Mouse (Mus musculus): ENCODE results near the gene Cel. TPM values are rescaled to one million over a fixed set of nuclear protein-coding genes. Genes with fewer than 3 reads are reported as not detected.

Gene Cel
- polyA plus RNA-seq, 2 experiments = 0.19 to 0.39 TPM

GRCm38 (mm10) chr2:28576815-28577214 lies 13.6 kb upstream of the Cel start:
- Histone ChIP-seq H3K4me1 (replicated peaks; ENCODE audit: control insufficient read depth in 2 of 2, insufficient read depth in 2 of 2, low read length in 1 of 2) (no peaks in the 10 kb centered on the region), H3K4me3 (ENCODE audit: insufficient read depth in 1 of 2, low read depth in 2 of 2, low read length in 2 of 2) (no peak overlapping the region), H3K9ac (replicated peaks) (no peak overlapping the region), H3K36me3 (replicated peaks; ENCODE audit: control insufficient read depth, insufficient read depth, low read depth) (peaks cover 34% of the 10 kb centered on the region), H3K27ac (no peak overlapping the region), H3K4me2 (ENCODE audit: low read depth) (no peak overlapping the region), H3K27me3 (ENCODE audit: control insufficient read depth, insufficient read depth, low read length) (no peaks in the 10 kb centered on the region), H3K9me3 (ENCODE audit: control insufficient read depth, low read length) (no peaks in the 10 kb centered on the region)
- 90% methylated on average over 3 of the region's 3 CpGs for WGBS (ENCODE audit: insufficient replicate concordance)
- TF ChIP-seq EP300 (IDR thresholded peaks at IDR 0.05; ENCODE audit: low read depth) (no peak), CTCF (IDR thresholded peaks at IDR 0.05; ENCODE audit: low read depth) (no peak)
- ATAC-seq (ENCODE audit: insufficient read depth) (no peak), DNase-seq (ENCODE audit: low read depth in 3 of 3, low spot score in 3 of 3) (no peak)

GRCm38 (mm10) chr2:28575341-28575740 lies 12.1 kb upstream of the Cel start:
- H3K4me2 ChIP-seq (ENCODE audit: low read depth) = no peak overlapping the region
- 73% methylated on average over 4 of the region's 4 CpGs for WGBS (ENCODE audit: insufficient replicate concordance)
- H3K4me3 ChIP-seq (ENCODE audit: insufficient read depth in 1 of 2, low read depth in 2 of 2, low read length in 2 of 2) = no peak overlapping the region
- DNase-seq (ENCODE audit: low read depth in 3 of 3, low spot score in 3 of 3) (no peak), ATAC-seq (ENCODE audit: insufficient read depth) (no peak)
- no peaks in the 10 kb centered on the region for H3K4me1 ChIP-seq (replicated peaks; ENCODE audit: control insufficient read depth in 2 of 2, insufficient read depth in 2 of 2, low read length in 1 of 2)
- TF ChIP-seq CTCF (IDR thresholded peaks at IDR 0.05; ENCODE audit: low read depth) = no peak
- TF ChIP-seq EP300 (IDR thresholded peaks at IDR 0.05; ENCODE audit: low read depth) = no peak
- H3K36me3 ChIP-seq (replicated peaks; ENCODE audit: control insufficient read depth, insufficient read depth, low read depth) = peaks cover 45% of the 10 kb centered on the region
- no peak overlapping the region for H3K9ac ChIP-seq (replicated peaks)
- H3K9me3 ChIP-seq (ENCODE audit: control insufficient read depth, low read length) = no peaks in the 10 kb centered on the region
- H3K27ac ChIP-seq = no peak overlapping the region
- no peaks in the 10 kb centered on the region for H3K27me3 ChIP-seq (ENCODE audit: control insufficient read depth, insufficient read depth, low read length)

GRCm38 (mm10) chr2:28569903-28570302 lies 6.7 kb upstream of the Cel start:
- Histone ChIP-seq H3K27ac (no peak overlapping the region), H3K4me3 (ENCODE audit: insufficient read depth in 1 of 2, low read depth in 2 of 2, low read length in 2 of 2) (no peak overlapping the region), H3K36me3 (replicated peaks; ENCODE audit: control insufficient read depth, insufficient read depth, low read depth) (peaks cover 45% of the 10 kb centered on the region), H3K4me1 (replicated peaks; ENCODE audit: control insufficient read depth in 2 of 2, insufficient read depth in 2 of 2, low read length in 1 of 2) (no peaks in the 10 kb centered on the region), H3K27me3 (ENCODE audit: control insufficient read depth, insufficient read depth, low read length) (no peaks in the 10 kb centered on the region), H3K9me3 (ENCODE audit: control insufficient read depth, low read length) (no peaks in the 10 kb centered on the region), H3K9ac (replicated peaks) (no peak overlapping the region), H3K4me2 (ENCODE audit: low read depth) (no peak overlapping the region)
- no peak for DNase-seq (ENCODE audit: low read depth in 3 of 3, low spot score in 3 of 3)
- WGBS (ENCODE audit: insufficient replicate concordance) = 84% methylated on average over 3 of the region's 3 CpGs
- no peak for TF ChIP-seq EP300 (IDR thresholded peaks at IDR 0.05; ENCODE audit: low read depth)
- TF ChIP-seq CTCF (IDR thresholded peaks at IDR 0.05; ENCODE audit: low read depth) = no peak
- ATAC-seq (ENCODE audit: insufficient read depth) = no peak

GRCm38 (mm10) chr2:28566545-28566944 lies 3.3 kb upstream of the Cel start:
- Histone ChIP-seq H3K9ac (replicated peaks) (no peak overlapping the region), H3K4me3 (ENCODE audit: insufficient read depth in 1 of 2, low read depth in 2 of 2, low read length in 2 of 2) (no peak overlapping the region), H3K9me3 (ENCODE audit: control insufficient read depth, low read length) (no peaks in the 10 kb centered on the region), H3K27me3 (ENCODE audit: control insufficient read depth, insufficient read depth, low read length) (no peaks in the 10 kb centered on the region), H3K4me2 (ENCODE audit: low read depth) (no peak overlapping the region), H3K4me1 (replicated peaks; ENCODE audit: control insufficient read depth in 2 of 2, insufficient read depth in 2 of 2, low read length in 1 of 2) (no peaks in the 10 kb centered on the region), H3K27ac (no peak overlapping the region), H3K36me3 (replicated peaks; ENCODE audit: control insufficient read depth, insufficient read depth, low read depth) (peaks cover 20% of the 10 kb centered on the region)
- ATAC-seq (ENCODE audit: insufficient read depth) (no peak), DNase-seq (ENCODE audit: low read depth in 3 of 3, low spot score in 3 of 3) (no peak)
- 62% methylated on average over 5 of the region's 5 CpGs for WGBS (ENCODE audit: insufficient replicate concordance)
- TF ChIP-seq CTCF (IDR thresholded peaks at IDR 0.05; ENCODE audit: low read depth) (no peak), EP300 (IDR thresholded peaks at IDR 0.05; ENCODE audit: low read depth) (no peak)

- H3K4me3 ChIP-seq (ENCODE audit: insufficient read depth in 1 of 2, low read depth in 2 of 2, low read length in 2 of 2) = no peak overlapping the region
- no peak overlapping the region for H3K4me2 ChIP-seq (ENCODE audit: low read depth)
- TF ChIP-seq CTCF (IDR thresholded peaks at IDR 0.05; ENCODE audit: low read depth) (no peak), EP300 (IDR thresholded peaks at IDR 0.05; ENCODE audit: low read depth) (no peak)
- 76% methylated on average over 4 of the region's 4 CpGs for WGBS (ENCODE audit: insufficient replicate concordance)
- ATAC-seq (ENCODE audit: insufficient read depth) = no peak
- H3K36me3 ChIP-seq (replicated peaks; ENCODE audit: control insufficient read depth, insufficient read depth, low read depth) = peaks cover 12% of the 10 kb centered on the region
- no peaks in the 10 kb centered on the region for H3K9me3 ChIP-seq (ENCODE audit: control insufficient read depth, low read length)
- no peak overlapping the region for H3K9ac ChIP-seq (replicated peaks)
- H3K27ac ChIP-seq = no peak overlapping the region
- no peaks in the 10 kb centered on the region for H3K27me3 ChIP-seq (ENCODE audit: control insufficient read depth, insufficient read depth, low read length)
- no peak for DNase-seq (ENCODE audit: low read depth in 3 of 3, low spot score in 3 of 3)
- no peaks in the 10 kb centered on the region for H3K4me1 ChIP-seq (replicated peaks; ENCODE audit: control insufficient read depth in 2 of 2, insufficient read depth in 2 of 2, low read length in 1 of 2)
These were observed 1.2 kb upstream of the Cel start for GRCm38 (mm10) chr2:28564380-28564779.

Measured in liver, embryonic 14.5 days (tissue).